Mouse (Mus musculus) heart, embryonic 12.5 days (tissue): ENCODE results near the gene Junb. TPM values are rescaled to one million over a fixed set of nuclear protein-coding genes. Genes with fewer than 3 reads are reported as not detected.

Experiments
- ATAC-seq: fragments of 200-750 bp; cut with Nextera tagmentation; 2 replicates; pipeline ENCODE4 v1.8.0; 2017; ENCODE audit warnings: moderate TSS enrichment, moderate library complexity; ENCODE audit not compliant: insufficient number of reproducible peaks, low FRiP score
- H3K27ac ChIP-seq: fragments of 300-500 bp; sonication (generic); 2 replicates; pipeline ENCODE4 v1.5.1; 2016; ENCODE audit warnings: mild to moderate bottlenecking, moderate library complexity; ENCODE audit not compliant: poor library complexity, severe bottlenecking
- H3K27me3 ChIP-seq: fragments of 300-500 bp; sonication (generic); replicated peaks from 2 replicates; pipeline ENCODE4 v1.6.1; 2016; ENCODE audit warnings: mild to moderate bottlenecking, moderate library complexity
- H3K36me3 ChIP-seq: fragments of 300-500 bp; sonication (generic); 2 replicates; pipeline ENCODE4 v1.6.1; 2016; ENCODE audit warnings: mild to moderate bottlenecking, moderate library complexity
- H3K4me1 ChIP-seq: fragments of 300-500 bp; sonication (generic); replicated peaks from 2 replicates; pipeline ENCODE4 v1.6.1; 2016; ENCODE audit warnings: mild to moderate bottlenecking
- H3K4me2 ChIP-seq: fragments of 300-500 bp; sonication (generic); 2 replicates; pipeline ENCODE4 v1.6.1; 2016; ENCODE audit warnings: mild to moderate bottlenecking, moderate library complexity
- H3K4me3 ChIP-seq: fragments of 300-500 bp; sonication (generic); 2 replicates; pipeline ENCODE4 v1.5.1; 2016; ENCODE audit warnings: mild to moderate bottlenecking
- H3K9ac ChIP-seq: fragments of 300-500 bp; sonication (generic); 2 replicates; pipeline ENCODE4 v1.6.1; 2016; ENCODE audit warnings: mild to moderate bottlenecking, moderate library complexity
- H3K9me3 ChIP-seq: fragments of 300-500 bp; sonication (generic); replicated peaks from 2 replicates; pipeline ENCODE4 v1.6.1; 2016; ENCODE audit warnings: mild to moderate bottlenecking, moderate library complexity
- WGBS: fragments of 180-500 bp; shearing (Covaris S2); methylation state at CpG from one replicate; pipeline ENCODE4 v1.1.7; 2016; 5-methylcytosine and 5-hydroxymethylcytosine counted together
- polyA plus RNA-seq: library from polyadenylated mRNA; unstranded; fragments of >200 nt; fragmentation: Nextera tagmentation; extraction: Ambion mirVana; gene quantifications from 2 replicates; pipeline ENCODE4 v1.2.1, GENCODE M21; 2016

Gene Junb
- polyA plus RNA-seq, 1 experiment from 2014 or later = 13.2 TPM

GRCm38 (mm10) chr8:84987903-84988302, 9.4 kb upstream of the Junb start:
- 68% methylated on average over 2 of the region's 2 CpGs for WGBS
- ATAC-seq = no peak
- Histone ChIP-seq H3K27ac (no peak overlapping the region), H3K4me3 (no peak overlapping the region), H3K4me2 (no peak overlapping the region), H3K4me1 (peaks cover 32% of the 10 kb centered on the region), H3K27me3 (peaks cover 9% of the 10 kb centered on the region), H3K36me3 (no peaks in the 10 kb centered on the region), H3K9ac (no peak overlapping the region), H3K9me3 (no peaks in the 10 kb centered on the region; the same call in 1 of the 2 replicates)

- H3K36me3 ChIP-seq = no peaks in the 10 kb centered on the region
- no peak overlapping the region for H3K9ac ChIP-seq
- H3K4me1 ChIP-seq = peaks cover 35% of the 10 kb centered on the region
- no peaks in the 10 kb centered on the region; the same call in 1 of the 2 replicates for H3K9me3 ChIP-seq
- no peak for ATAC-seq
- H3K27ac ChIP-seq = no peak overlapping the region
- WGBS = 76% methylated on average over 5 of the region's 5 CpGs
- no peak overlapping the region for H3K4me2 ChIP-seq
- peaks cover 9% of the 10 kb centered on the region for H3K27me3 ChIP-seq
- no peak overlapping the region for H3K4me3 ChIP-seq
These were observed 8.9 kb upstream of the Junb start for GRCm38 (mm10) chr8:84987388-84987787.

- Histone ChIP-seq H3K4me2 (peak overlapping the region; percentile 98), H3K9me3 (no peaks in the 10 kb centered on the region; the same call in 1 of the 2 replicates), H3K4me1 (peaks cover 45% of the 10 kb centered on the region), H3K36me3 (no peaks in the 10 kb centered on the region), H3K4me3 (peak overlapping the region; percentile 59), H3K27me3 (peaks cover 9% of the 10 kb centered on the region), H3K9ac (peak overlapping the region; percentile 70; the same call in 1 of the 2 replicates), H3K27ac (0 out of 2 replicates have a peak overlapping the region, but pooled peaks have one; percentile 4)
- no peak for ATAC-seq
- 35% methylated on average over 8 of the region's 8 CpGs for WGBS
These were observed 7.9 kb upstream of the Junb start for GRCm38 (mm10) chr8:84986379-84986945.

GRCm38 (mm10) chr8:84985684-84986378, 7.3 kb upstream of the Junb start:
- Histone ChIP-seq H3K27ac (peak overlapping the region; percentile 39; the same call in 1 of the 2 replicates), H3K36me3 (no peaks in the 10 kb centered on the region), H3K4me2 (peak overlapping the region; percentile 98), H3K4me3 (peak overlapping the region; percentile 59), H3K27me3 (peaks cover 9% of the 10 kb centered on the region), H3K9ac (peak overlapping the region; percentile 70), H3K4me1 (peaks cover 47% of the 10 kb centered on the region), H3K9me3 (no peaks in the 10 kb centered on the region; the same call in 1 of the 2 replicates)
- peak; percentile 57 for ATAC-seq
- under 1% methylated on average over 53 of the region's 53 CpGs for WGBS

GRCm38 (mm10) chr8:84985049-84985683, 6.6 kb upstream of the Junb start:
- peaks cover 9% of the 10 kb centered on the region for H3K27me3 ChIP-seq
- no peaks in the 10 kb centered on the region; the same call in 1 of the 2 replicates for H3K9me3 ChIP-seq
- 2% methylated on average over 23 of the region's 23 CpGs for WGBS
- H3K9ac ChIP-seq = peak overlapping the region; percentile 70
- peaks cover 51% of the 10 kb centered on the region for H3K4me1 ChIP-seq
- ATAC-seq = no peak
- H3K36me3 ChIP-seq = no peaks in the 10 kb centered on the region
- peak overlapping the region; percentile 39; the same call in 1 of the 2 replicates for H3K27ac ChIP-seq
- peak overlapping the region; percentile 59 for H3K4me3 ChIP-seq
- H3K4me2 ChIP-seq = peak overlapping the region; percentile 98

GRCm38 (mm10) chr8:84984294-84985048, 6.0 kb upstream of the Junb start:
- ATAC-seq = no peak
- Histone ChIP-seq H3K27me3 (peaks cover 9% of the 10 kb centered on the region), H3K4me3 (peak overlapping the region; percentile 59; the same call in 1 of the 2 replicates), H3K4me2 (peak overlapping the region; percentile 98), H3K9me3 (no peaks in the 10 kb centered on the region; the same call in 1 of the 2 replicates), H3K36me3 (no peaks in the 10 kb centered on the region), H3K27ac (peak overlapping the region; percentile 37), H3K4me1 (peaks cover 57% of the 10 kb centered on the region), H3K9ac (peak overlapping the region; percentile 70; the same call in 1 of the 2 replicates)
- 8% methylated on average over 16 of the region's 16 CpGs for WGBS

- H3K9me3 ChIP-seq = no peaks in the 10 kb centered on the region
- 0 out of 2 replicates have a peak, but pooled peaks cover under 1% of the 10 kb centered on the region for H3K27me3 ChIP-seq
- no peak overlapping the region for H3K4me2 ChIP-seq
- ATAC-seq = no peak
- H3K36me3 ChIP-seq = no peaks in the 10 kb centered on the region
- no peak overlapping the region for H3K27ac ChIP-seq
- WGBS = 50% methylated on average over 3 of the region's 3 CpGs
- H3K9ac ChIP-seq = no peak overlapping the region
- H3K4me3 ChIP-seq = no peak overlapping the region
- H3K4me1 ChIP-seq = peaks cover 62% of the 10 kb centered on the region
These were observed 4.0 kb upstream of the Junb start for GRCm38 (mm10) chr8:84982499-84983011.

GRCm38 (mm10) chr8:84981644-84982498, 3.4 kb upstream of the Junb start:
- ATAC-seq = no peak
- Histone ChIP-seq H3K4me1 (peaks cover 68% of the 10 kb centered on the region), H3K4me2 (no peak overlapping the region), H3K36me3 (no peaks in the 10 kb centered on the region), H3K9me3 (no peaks in the 10 kb centered on the region), H3K27ac (no peak overlapping the region), H3K27me3 (no peaks in the 10 kb centered on the region), H3K9ac (no peak overlapping the region), H3K4me3 (no peak overlapping the region)
- 74% methylated on average over 15 of the region's 15 CpGs for WGBS

- H3K9me3 ChIP-seq = no peaks in the 10 kb centered on the region
- H3K4me3 ChIP-seq = no peak overlapping the region; the same call in 1 of the 2 replicates
- 0 out of 2 replicates have a peak overlapping the region, but pooled peaks have one; percentile 50 for H3K9ac ChIP-seq
- H3K36me3 ChIP-seq = no peaks in the 10 kb centered on the region
- H3K27ac ChIP-seq = peak overlapping the region; percentile 64
- H3K27me3 ChIP-seq = no peaks in the 10 kb centered on the region
- no peak for ATAC-seq
- 26% methylated on average over 11 of the region's 11 CpGs for whole genome bisulfite sequencing
- H3K4me1 ChIP-seq = peaks cover 68% of the 10 kb centered on the region
- peak overlapping the region; percentile 95 for H3K4me2 ChIP-seq
These were observed 2.3 kb upstream of the Junb start for GRCm38 (mm10) chr8:84980622-84981358.
